Comparison of ENCODE assay signal across 1 mouse cellular context in the genomic region with DNA sequence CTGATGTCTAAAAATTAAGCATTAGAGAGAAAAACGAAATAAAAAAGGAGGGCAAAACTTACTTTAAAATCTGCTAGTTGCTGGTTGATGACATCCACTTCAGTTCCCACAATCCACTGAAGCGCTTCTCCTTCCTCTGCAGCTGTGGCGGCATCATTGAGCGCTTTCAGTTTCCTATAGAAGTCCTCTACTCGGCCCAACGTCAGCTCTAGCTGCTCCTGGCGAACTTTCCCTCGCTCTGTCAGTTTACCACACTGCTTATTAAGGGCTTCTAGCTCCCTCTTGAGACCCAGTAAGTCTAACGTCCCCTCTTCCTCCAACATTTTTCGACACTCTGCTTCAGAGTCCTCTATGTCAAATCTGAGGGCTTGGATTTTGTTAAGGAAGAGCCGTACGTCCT.
TF ChIP-seq lines count a peak whose summit lies in the region.

No protein-coding gene starts in this region.

TF ChIP-seq in CH12.LX, 34 proteins besides CTCF, POLR2A, EP300 and RAD21:
- no peak for TF ChIP-seq CHD1 (IDR thresholded peaks at IDR 0.05; ENCODE audit: low read depth, low read length)
- TF ChIP-seq MEF2A (IDR thresholded peaks at IDR 0.05; ENCODE audit: borderline replicate concordance, low read depth, low read length), result no peak
- TF ChIP-seq ZC3H11A (IDR thresholded peaks at IDR 0.05; ENCODE audit: low read depth, low read length), result no peak
- no peak for TF ChIP-seq ETS1 (conservative IDR thresholded peaks at IDR 0.05; ENCODE audit: low read depth, low read length)
TF ChIP-seq in CH12.LX: peak in this region for 0.
